15 mouse cellular contexts compared by ENCODE assay signal in genomic region chr12:82369402-82370160, GRCm38 (mm10).
DNase-seq lines count a peak whose midpoint lies in the region; ATAC-seq and TF ChIP-seq lines count a peak whose summit lies in the region.
"Had no signal": no experiment of that assay in that cellular context is flagged by ENCODE, and none has a peak within 500 bp of the region (broad histone marks: within the 10 kb centered on the region; RNA-seq: fewer than 3 reads in every experiment).

No protein-coding gene starts in this region.

- no peak overlapping the region for H3K9ac ChIP-seq in embryonic facial prominence, embryonic 12.5 days
- no peak overlapping the region for H3K9ac ChIP-seq in liver, embryonic 16.5 days (ENCODE audit: low read depth, low read length)
- H3K9ac ChIP-seq in liver, postnatal 0 days (replicated peaks) = no peak overlapping the region
- no peak overlapping the region for H3K9ac ChIP-seq in forebrain, embryonic 15.5 days (replicated peaks)
- H3K9ac ChIP-seq: hindbrain, embryonic 14.5 days; liver, embryonic 13.5 days; neural tube, embryonic 15.5 days had no signal

- 0 out of 2 replicates have a peak, but pooled peaks cover 4% of the 10 kb centered on the region for H3K36me3 ChIP-seq in embryonic facial prominence, embryonic 12.5 days
- peaks cover 15% of the 10 kb centered on the region for H3K36me3 ChIP-seq in embryonic facial prominence, embryonic 10.5 days (replicated peaks)
- no peaks in the 10 kb centered on the region for H3K36me3 ChIP-seq in liver, embryonic 16.5 days (ENCODE audit: control insufficient read depth, insufficient read depth)
- no peaks in the 10 kb centered on the region for H3K36me3 ChIP-seq in liver, postnatal 0 days (replicated peaks; ENCODE audit: insufficient read depth, low read length)
- no peaks in the 10 kb centered on the region for H3K36me3 ChIP-seq in forebrain, embryonic 15.5 days
- H3K36me3 ChIP-seq: liver, embryonic 13.5 days; neural tube, embryonic 15.5 days had no signal

- no peak for ATAC-seq in embryonic facial prominence, embryonic 12.5 days (ENCODE audit: insufficient number of reproducible peaks, insufficient read depth, low FRiP score, low TSS enrichment)
- peak; percentile 32; the same call in 1 of the 2 replicates for ATAC-seq in liver, embryonic 16.5 days (ENCODE audit: low read depth)
- no peak for ATAC-seq in liver, postnatal 0 days
- ATAC-seq in forebrain, embryonic 15.5 days (replicated peaks) = no peak

- H3K4me2 ChIP-seq in embryonic facial prominence, embryonic 12.5 days (replicated peaks) = no peak overlapping the region
- H3K4me2 ChIP-seq in liver, embryonic 16.5 days (ENCODE audit: low read depth, low read length) = no peak overlapping the region
- H3K4me2 ChIP-seq in liver, postnatal 0 days (ENCODE audit: low read depth, low read length) = no peak overlapping the region
- no peak overlapping the region for H3K4me2 ChIP-seq in forebrain, embryonic 15.5 days (replicated peaks)
- H3K4me2 ChIP-seq: heart, embryonic 11.5 days; hindbrain, embryonic 14.5 days; liver, embryonic 13.5 days; neural tube, embryonic 15.5 days had no signal

- no peaks in the 10 kb centered on the region for H3K27me3 ChIP-seq in embryonic facial prominence, embryonic 12.5 days
- H3K27me3 ChIP-seq in embryonic facial prominence, embryonic 10.5 days (replicated peaks; ENCODE audit: low read depth, poor library complexity, severe bottlenecking) = no peaks in the 10 kb centered on the region
- H3K27me3 ChIP-seq in liver, embryonic 16.5 days (ENCODE audit: control insufficient read depth, insufficient read depth, low read depth, low read length) = no peaks in the 10 kb centered on the region
- no peaks in the 10 kb centered on the region for H3K27me3 ChIP-seq in liver, postnatal 0 days (ENCODE audit: insufficient read depth, low read length)
- H3K27me3 ChIP-seq in forebrain, embryonic 15.5 days = no peaks in the 10 kb centered on the region
- H3K27me3 ChIP-seq: liver, embryonic 13.5 days; neural tube, embryonic 15.5 days had no signal

- no peaks in the 10 kb centered on the region for H3K9me3 ChIP-seq in embryonic facial prominence, embryonic 12.5 days
- H3K9me3 ChIP-seq in embryonic facial prominence, embryonic 10.5 days = no peaks in the 10 kb centered on the region
- no peaks in the 10 kb centered on the region for H3K9me3 ChIP-seq in liver, embryonic 16.5 days (replicated peaks; ENCODE audit: control insufficient read depth, low read length)
- no peaks in the 10 kb centered on the region for H3K9me3 ChIP-seq in liver, postnatal 0 days (ENCODE audit: low read length)
- H3K9me3 ChIP-seq in forebrain, embryonic 15.5 days = no peaks in the 10 kb centered on the region
- H3K9me3 ChIP-seq: liver, embryonic 13.5 days; neural tube, embryonic 15.5 days had no signal

- no peak for TF ChIP-seq EP300 in liver, postnatal 0 days (IDR thresholded peaks at IDR 0.05; ENCODE audit: low read depth)

- no peak for TF ChIP-seq CTCF in liver, postnatal 0 days (IDR thresholded peaks at IDR 0.05; ENCODE audit: low read depth)

- H3K4me3 ChIP-seq in embryonic facial prominence, embryonic 12.5 days = no peak overlapping the region
- no peak overlapping the region for H3K4me3 ChIP-seq in embryonic facial prominence, embryonic 10.5 days
- no peak overlapping the region for H3K4me3 ChIP-seq in liver, embryonic 16.5 days (ENCODE audit: low read depth, low read length)
- H3K4me3 ChIP-seq in liver, postnatal 0 days (ENCODE audit: low read depth, low read length) = no peak overlapping the region
- no peak overlapping the region for H3K4me3 ChIP-seq in forebrain, embryonic 15.5 days
- H3K4me3 ChIP-seq: liver, embryonic 13.5 days; neural tube, embryonic 15.5 days had no signal

- peaks cover 5% of the 10 kb centered on the region; the same call in 1 of the 2 replicates for H3K4me1 ChIP-seq in embryonic facial prominence, embryonic 12.5 days
- 0 out of 2 replicates have a peak, but pooled peaks cover 6% of the 10 kb centered on the region for H3K4me1 ChIP-seq in embryonic facial prominence, embryonic 10.5 days
- H3K4me1 ChIP-seq in liver, embryonic 16.5 days (ENCODE audit: control insufficient read depth, low read depth, low read length) = no peaks in the 10 kb centered on the region
- H3K4me1 ChIP-seq in liver, postnatal 0 days (ENCODE audit: insufficient read depth) = no peaks in the 10 kb centered on the region
- peaks cover 20% of the 10 kb centered on the region for H3K4me1 ChIP-seq in forebrain, embryonic 15.5 days

- H3K27ac ChIP-seq in embryonic facial prominence, embryonic 12.5 days = peak overlapping the region; percentile 8; the same call in 1 of the 2 replicates
- no peak overlapping the region for H3K27ac ChIP-seq in embryonic facial prominence, embryonic 10.5 days (replicated peaks)
- no peak overlapping the region for H3K27ac ChIP-seq in liver, embryonic 16.5 days (ENCODE audit: low read length)
- no peak overlapping the region for H3K27ac ChIP-seq in liver, postnatal 0 days (ENCODE audit: low read depth)
- peak overlapping the region; percentile 54 for H3K27ac ChIP-seq in forebrain, embryonic 15.5 days (replicated peaks)
- H3K27ac ChIP-seq: hindbrain, embryonic 14.5 days; liver, embryonic 13.5 days; neural tube, embryonic 15.5 days had no signal

- no peak for DNase-seq in embryonic facial prominence, embryonic 10.5 days (ENCODE audit: low spot score)
- no peak for DNase-seq in liver, postnatal 0 days
- peak; percentile 17 for DNase-seq in MEL-GATA-1-ER (ENCODE audit: extremely low read depth, low read depth)
- DNase-seq in urinary bladder, postnatal 14 days (ENCODE audit: low spot score) = no peak
- DNase-seq in ovary, postnatal 36 days (ENCODE audit: low spot score) = no peak
- DNase-seq: cerebellum, adult 9-10 months; kidney, adult 9 months; liver, embryonic 13.5 days; thymus, postnatal 25 days had no signal

- 63% methylated on average over 5 of the region's 5 CpGs for WGBS in embryonic facial prominence, embryonic 12.5 days
- WGBS in embryonic facial prominence, embryonic 10.5 days = 63% methylated on average over 5 of the region's 5 CpGs
- WGBS in liver, embryonic 16.5 days (ENCODE audit: insufficient replicate concordance) = 59% methylated on average over 5 of the region's 5 CpGs
- 68% methylated on average over 5 of the region's 5 CpGs for WGBS in liver, postnatal 0 days (ENCODE audit: insufficient replicate concordance)
- 34% methylated on average over 5 of the region's 5 CpGs for WGBS in forebrain, embryonic 15.5 days

Comparison
In these comparisons a context has a peak if more than half of its experiments do, and no peak if none do; other contexts are left out.
1. H3K27ac ChIP-seq: peak in embryonic facial prominence, embryonic 12.5 days (single experiment) and forebrain, embryonic 15.5 days (single experiment); none in embryonic facial prominence, embryonic 10.5 days (single experiment), liver, embryonic 16.5 days (single experiment) and liver, postnatal 0 days (single experiment).